Mouse (Mus musculus) spleen, postnatal 4 days (tissue): Measurements from ENCODE around the gene Lypd6b.

Experiments used
- DNase-seq, 2 experiments: peaks; one replicate each; pipeline ENCODE4 v3.0.0; 2022; ENCODE audit warnings: low spot score in 2 of 2

Gene Lypd6b

DNA sequence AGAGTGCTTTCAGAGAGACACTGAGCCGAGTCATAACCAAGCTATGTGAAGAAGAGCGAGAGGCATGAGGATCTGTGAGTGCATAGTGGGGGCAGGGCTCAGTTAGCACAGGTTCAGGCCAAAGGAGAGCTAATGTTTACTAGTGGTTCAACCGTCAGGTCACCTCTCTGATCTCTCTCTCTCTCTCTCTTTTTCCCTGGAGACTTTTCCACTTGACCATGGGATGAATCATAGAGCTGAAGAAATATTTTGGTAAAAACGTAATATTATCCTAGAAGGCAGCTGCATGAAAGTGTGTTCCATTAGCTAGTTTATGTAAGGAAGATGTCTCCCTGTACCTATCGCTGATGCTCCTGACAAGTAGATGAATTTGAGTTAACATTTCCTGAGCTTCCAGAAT lies 30.6 kb downstream of the Lypd6b start:
- no peak for DNase-seq

DNA sequence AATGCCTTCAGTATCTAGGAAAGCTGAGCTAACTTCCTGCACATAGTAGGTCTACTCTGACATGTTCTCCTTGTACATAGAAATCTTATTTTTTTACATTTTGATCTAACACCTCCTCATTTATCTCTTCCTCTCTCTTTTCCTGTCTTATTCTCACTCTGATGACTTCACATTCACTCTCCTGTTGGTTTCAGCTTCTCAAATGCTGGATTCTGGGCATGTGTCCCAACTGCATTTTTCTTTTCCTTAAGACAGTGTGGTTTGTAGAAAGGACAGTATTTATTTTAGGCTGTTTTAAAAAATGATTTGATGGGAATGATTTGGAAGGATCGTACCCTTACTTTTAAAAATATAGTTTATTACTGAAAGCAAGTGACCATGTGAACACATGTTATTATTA lies 34.8 kb downstream of the Lypd6b start:
- DNase-seq: no peak

DNA sequence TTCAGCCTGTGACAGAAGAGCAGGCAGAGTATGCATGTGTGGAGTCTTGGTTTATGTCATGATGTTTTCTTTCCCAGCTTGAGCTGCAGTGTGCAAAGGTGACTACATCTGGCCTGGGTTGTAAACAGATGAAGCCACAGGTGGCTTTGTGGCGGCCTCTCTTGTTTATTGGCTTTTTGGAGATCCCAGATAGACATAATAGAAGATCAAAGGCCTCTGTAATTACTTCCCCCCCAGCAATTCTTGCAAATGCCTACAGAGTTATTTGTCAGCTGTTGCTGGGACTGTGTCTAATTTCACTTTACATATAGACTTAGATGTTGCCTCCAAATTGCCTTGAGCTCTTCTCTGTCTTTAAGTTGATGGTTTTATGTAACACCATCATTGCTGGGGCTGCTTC lies 38.1 kb downstream of the Lypd6b start:
- no peak for DNase-seq

DNA sequence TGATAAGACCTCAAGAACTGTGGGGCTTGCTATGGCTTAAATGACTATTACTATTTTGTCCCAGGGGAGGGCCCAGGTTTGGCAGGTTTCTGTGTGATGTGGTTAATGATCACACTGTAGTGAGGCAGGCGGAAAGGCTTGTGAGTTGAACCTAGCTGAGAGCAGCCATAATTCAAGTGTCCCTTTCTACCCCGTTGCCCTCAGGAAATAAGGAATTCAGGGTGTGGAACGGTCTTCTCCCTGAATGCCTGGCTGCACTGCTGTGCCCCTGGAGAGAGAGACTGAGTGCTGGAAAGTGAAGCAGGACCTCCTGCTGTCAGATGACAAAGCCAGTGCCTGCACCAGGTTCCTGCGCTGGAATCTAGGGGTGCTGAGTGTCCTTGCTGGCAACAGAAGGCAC lies 40.3 kb downstream of the Lypd6b start:
- no peak for DNase-seq

DNA sequence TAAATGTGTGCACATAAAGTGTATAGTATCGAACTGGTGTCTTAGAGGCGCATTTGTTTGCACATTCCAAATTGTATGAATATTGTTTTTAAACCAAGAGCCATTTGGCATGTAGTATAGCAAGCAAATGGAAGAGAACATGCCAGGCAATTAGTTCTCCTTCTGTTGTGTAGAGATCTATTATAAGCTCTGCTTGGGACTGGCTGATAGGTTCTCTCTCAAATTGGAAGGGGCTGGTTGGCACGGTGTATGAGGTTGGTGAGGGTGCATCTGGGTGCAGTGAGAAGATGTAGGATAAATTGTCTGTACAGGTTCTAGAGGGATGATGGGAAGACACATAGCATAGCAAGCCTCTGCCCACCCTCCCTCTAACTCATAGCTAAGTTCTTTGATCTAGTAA lies 42.9 kb downstream of the Lypd6b start:
- DNase-seq: no peak

- DNase-seq: no peak
These were observed 44.9 kb downstream of the Lypd6b start for GRCm38 (mm10) chr2:49832277-49832803.

DNA sequence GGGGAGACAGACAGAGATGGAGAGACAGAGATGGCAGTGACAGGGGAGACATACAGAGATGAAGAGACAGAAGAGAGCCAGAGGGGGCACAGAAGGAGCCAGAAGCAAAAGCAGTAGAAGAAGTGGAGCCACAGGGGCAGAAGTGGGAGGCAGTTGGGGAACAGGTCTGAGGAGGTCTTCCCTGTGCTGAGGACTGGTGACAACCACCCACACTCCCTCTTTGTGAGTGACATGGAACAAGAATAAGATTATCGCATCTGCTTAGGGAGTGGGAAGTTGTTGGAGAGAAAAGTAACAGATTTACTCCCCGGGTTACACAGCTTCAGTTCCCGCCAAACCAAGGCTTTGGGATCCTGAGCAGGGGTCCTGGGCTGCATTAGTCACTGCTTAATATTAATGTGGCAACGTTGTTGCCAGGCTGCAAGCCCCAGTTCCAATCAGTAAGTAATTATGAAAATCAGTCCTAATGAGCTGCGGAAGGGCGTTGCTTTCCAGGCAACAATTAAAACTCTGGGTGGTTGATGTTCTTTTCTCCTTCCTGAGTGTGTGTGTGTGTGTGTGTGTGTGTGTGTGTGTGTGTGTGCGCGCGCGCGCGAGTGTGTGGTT lies 50.1 kb downstream of the Lypd6b start:
- no peak for DNase-seq

- no peak for DNase-seq
These were observed 51.1 kb downstream of the Lypd6b start for GRCm38 (mm10) chr2:49838611-49839010.

DNA sequence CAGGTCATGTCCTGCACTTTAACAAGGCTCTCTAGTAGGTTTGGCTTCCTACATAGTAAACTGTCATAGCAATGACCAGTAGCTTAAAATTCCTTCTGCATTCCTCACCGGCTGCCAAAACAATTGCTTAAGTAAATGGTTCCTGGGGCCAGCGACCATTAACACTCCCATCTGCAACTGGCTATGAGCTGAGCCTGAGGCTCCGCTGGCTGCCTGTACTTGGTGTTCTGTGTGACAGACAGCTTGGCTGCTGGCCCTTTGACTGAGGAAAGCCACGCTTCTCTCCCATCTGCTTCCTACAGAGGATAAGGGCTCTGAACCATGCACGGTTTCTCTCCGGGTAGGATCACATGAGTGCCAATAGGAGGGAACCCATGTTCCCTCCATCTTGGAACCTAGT lies 53.1 kb downstream of the Lypd6b start:
- no peak for DNase-seq

DNA sequence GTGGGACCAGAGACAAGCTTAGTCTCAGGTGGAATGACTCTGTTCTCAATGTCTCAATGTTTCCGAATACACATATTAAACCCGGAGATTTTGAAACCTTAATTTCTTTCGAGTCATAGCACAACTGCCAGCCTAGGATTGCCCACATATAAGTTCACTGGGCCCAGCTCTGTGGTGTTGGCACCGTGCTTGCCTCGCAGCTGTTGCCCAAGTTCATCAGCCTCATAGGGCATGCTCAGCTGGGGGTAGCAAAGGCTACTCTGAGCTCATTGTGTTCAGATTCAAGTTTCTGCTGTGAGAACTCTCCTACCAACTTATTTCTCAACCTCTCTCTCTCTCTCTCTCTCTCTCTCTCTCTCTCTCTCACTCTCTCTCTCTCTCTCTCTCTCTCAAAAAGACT lies 53.6 kb downstream of the Lypd6b start:
- no peak for DNase-seq

DNA sequence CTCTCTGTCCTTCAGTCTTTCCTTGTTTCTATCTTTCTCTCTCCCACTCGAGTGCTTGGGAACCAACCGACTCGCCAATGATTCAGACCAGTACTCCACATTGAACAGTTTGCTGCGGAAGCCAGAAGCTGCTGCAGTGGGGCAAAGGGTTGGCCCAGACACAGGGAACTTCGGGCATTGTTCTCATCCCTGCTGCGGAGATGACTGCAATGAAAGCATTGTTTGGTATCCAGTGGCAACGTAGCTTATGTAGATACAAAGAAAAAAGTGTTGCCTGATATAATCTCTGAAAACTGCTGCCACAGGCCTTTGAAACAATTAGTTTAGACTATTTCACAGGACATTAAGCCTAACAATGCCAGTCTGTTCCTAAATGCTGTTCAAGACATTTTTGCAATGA lies 57.6 kb downstream of the Lypd6b start:
- no peak for DNase-seq

DNA sequence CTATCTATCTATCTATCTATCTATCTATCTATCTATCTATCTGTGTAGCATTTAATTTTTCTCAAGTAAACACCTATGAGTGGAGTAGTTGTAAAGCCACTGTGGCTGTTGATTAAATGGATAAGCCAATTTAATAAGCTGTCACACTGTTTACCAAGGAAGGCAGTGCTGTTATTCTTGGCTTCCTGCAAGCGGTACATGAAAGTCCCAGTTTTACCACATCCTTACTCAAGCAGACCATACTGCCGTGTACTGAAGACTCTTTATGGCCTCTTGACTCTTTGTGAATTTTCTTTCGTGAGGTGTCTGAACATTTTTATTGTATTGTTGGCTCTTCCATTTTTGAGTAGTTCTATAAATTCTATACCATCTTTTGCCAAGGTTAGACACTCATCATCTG lies 58.6 kb downstream of the Lypd6b start:
- no peak for DNase-seq

DNA sequence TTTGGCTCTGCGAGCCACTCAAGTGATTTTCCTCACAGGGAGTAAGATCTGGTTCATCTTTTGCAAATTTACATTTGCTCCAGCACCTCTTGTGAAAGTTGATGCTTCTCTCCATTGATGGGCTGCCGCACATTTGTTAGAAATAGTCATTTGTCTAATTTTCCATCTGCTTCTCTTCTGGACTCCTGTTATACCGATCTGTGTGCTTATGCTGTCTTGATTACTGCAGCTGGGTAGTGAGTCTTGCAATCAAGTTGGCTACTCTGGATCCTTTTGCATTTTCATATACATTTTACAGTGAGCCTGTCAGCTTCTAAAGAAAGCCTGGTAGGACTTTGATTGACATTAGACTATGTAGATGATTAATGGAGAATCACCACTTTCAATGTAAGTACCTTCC lies 59.4 kb downstream of the Lypd6b start:
- DNase-seq: no peak

DNA sequence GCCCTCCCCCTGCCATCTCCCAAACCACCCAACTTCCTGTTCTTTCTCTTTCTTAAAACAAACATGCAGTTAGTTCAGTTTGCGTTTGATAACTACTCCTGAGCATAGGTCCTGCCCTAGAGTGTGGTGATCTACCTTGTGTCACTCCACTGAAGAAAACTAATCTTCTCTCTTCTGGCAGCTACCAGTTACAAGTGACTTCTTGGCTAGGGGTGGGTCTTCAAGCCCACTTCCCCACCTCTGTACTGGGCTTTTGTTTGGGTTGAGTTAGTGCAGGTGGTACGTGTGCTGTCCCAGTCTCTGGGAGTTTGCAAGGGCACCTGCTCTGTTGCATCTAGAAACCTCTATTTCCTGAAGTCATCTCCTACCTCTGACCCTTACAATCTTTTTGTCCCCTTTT lies 60.3 kb downstream of the Lypd6b start:
- no peak for DNase-seq

- DNase-seq: no peak
These were observed 62.3 kb downstream of the Lypd6b start for GRCm38 (mm10) chr2:49849771-49850170.

DNA sequence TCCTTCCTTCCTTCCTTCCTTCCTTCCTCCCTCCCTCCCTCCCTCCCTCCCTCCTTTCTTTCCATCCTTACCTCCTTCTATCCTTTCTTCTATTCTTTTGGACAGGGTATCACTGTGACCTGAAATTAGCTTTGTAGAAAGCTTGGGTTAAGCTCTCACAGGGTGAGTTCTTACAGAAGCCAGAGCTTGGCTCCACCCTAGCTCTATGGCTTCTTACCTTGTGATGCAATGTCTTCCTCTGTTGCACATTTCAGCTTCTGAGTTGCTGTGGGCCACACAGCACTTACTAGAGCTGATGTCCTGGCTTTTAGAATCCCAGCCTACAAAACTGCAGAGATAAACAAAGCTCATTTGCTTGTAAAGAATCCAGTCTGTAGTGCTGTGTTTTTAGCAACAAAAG lies 64.5 kb downstream of the Lypd6b start:
- DNase-seq: no peak

DNA sequence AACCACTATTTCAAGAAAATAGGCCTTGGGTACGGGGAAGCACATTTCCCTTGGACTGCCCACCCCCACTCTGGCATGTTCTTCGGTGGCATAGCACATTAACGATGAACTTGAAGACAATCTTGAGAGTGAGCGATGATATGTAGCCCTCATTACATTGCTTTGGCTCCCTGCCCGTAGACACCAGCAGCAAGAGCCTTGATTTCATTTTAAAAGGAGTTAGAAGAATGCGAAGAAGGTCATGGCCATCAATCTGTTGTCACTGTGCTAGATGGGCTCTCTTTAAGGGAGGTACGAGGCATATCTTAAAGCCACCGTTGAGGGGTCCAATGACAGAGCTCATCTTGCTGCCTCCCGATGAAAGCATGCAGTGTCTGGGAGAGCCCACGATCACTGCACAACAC lies 68.7 kb downstream of the Lypd6b start:
- no peak for DNase-seq

DNA sequence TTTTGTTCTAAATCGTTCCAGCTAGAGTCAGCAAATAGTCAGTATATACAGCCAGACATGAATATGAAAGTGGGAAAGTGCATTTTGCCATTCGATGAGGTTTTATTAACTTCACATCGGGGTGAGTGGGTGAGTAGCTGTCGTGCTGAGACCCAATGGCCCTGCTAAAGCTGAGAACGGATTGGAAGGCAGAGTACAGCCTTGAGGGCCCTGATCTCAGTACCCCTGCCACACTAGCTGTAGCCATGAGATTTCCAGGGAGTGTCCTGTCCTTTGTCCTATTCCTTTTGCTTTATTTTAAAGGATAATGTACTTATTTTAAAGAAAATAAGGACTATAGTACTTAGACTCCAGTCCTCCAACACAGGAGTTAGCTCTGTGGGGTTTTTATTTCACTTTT lies 69.1 kb downstream of the Lypd6b start:
- no peak for DNase-seq

DNA sequence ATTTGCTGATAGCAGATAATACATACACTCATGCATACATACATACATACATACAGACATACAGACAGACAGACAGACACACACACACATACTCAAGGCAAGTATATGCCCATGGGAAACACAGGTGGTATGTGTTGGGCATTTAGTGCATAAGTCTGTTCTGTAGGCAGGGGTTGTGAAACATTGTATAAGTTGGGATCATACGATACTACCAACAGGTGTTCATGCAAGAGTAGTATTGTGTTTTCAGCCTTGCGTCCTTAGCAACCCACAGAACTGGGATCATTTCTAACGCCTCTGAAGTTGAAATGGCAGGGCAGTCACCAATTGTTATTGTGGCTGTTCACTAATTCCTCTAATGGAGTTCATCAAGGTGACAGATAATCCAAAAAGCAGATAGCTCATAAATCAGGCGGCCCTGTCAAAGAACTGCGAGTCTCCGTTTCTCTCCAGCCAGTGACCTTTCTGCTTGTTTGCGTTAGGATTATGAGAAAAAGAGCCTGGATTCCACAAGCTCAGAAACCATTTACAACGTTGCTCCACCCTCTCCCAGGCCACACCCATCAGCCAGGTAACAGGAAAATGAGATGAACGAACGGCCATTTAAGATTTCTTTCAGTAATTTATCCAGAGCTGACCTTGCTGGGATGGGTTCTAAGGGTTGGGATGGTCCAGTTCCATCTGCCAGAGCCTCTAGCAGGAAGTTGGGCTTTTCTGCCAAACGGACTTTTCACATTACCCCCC lies 72.9 kb downstream of the Lypd6b start:
- no peak for DNase-seq

- no peak for DNase-seq
These were observed 73.6 kb downstream of the Lypd6b start for GRCm38 (mm10) chr2:49860969-49861592.

DNA sequence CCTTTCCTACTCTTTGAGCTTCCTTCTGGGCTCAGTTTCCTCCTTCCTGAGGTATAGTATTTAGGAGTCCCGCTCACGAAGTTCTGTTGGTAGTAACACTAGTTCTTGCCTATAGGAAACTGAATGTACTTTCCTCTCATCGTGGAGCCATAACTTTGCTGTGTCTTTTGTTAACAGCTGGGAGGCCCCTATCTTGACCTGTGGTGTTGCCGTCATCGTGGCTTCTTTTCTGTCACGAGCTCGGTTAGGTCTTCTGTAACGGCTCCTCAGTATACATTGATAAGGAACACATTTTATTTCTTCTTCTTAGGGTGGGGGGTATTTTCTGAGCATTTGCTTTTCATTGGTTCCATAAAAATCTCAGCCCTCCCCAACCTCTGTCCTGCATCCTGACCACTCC lies 74.2 kb downstream of the Lypd6b start:
- DNase-seq: no peak

DNA sequence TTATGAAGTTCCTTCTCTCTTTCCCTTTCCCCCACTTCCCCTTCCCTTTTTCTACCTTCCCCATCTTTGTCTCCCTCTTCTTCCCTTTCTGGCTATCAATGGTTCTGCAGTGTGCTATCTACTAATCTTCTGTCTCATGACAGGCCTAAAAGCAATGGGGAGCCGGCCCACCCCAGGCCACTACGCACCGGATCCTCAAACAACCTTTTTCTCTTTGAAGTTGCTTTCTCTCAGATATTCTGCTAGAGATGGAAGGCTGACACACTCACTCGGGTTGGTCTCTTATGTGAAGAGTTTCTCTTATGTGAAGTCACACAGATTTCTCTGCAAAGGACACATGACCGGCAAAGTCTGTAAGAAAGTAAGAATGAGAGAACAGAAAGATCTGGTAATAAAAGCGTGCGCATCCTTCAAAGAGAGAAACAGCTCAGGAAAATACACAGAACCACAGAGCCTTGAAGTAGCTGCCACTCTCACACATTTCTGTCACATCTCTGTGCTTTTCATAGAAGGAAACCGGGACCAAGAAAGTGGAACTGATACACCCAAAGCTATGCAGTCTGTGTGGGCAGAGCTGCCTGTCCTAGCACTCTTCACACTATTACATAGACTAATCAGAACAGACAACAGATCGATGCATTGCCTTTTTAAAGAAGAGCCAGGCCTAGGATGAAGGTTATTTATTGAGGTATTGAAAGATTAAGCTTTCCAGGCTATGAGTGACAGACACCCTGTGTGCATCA lies 80.8 kb downstream of the Lypd6b start:
- no peak for DNase-seq
